Mouse (Mus musculus): Measurements from ENCODE around the gene Med12. TPM values are rescaled to one million over a fixed set of nuclear protein-coding genes. Genes with fewer than 3 reads are reported as not detected.
A peak's percentile ranks its signal among the peaks of the same experiment; 100 is the strongest.

Med12 gene
- total and polyA plus RNA-seq, 3 experiments = 20.2 to 76.3 (median 21.2) TPM

GRCm38 (mm10) chrX:101273410-101273809 is 420 bp upstream of the Med12 start:
- DNase-seq = no peak
- WGBS = 29% methylated on average over 6 of the region's 6 CpGs
- Histone ChIP-seq H3K79me2 (replicated peaks; ENCODE audit: control insufficient read depth, insufficient read depth, low read length) (no peaks in the 10 kb centered on the region), H3K9ac (ENCODE audit: low read depth, low read length) (no peak overlapping the region), H3K36me3 (ENCODE audit: control insufficient read depth, insufficient read depth, low read length) (no peaks in the 10 kb centered on the region), H3K4me1 (ENCODE audit: control insufficient read depth, insufficient read depth, low read length) (peaks cover 2% of the 10 kb centered on the region; the same call in 1 of the 2 replicates), H3K4me3 (peak overlapping the region; percentile 63), H3K27me3 (ENCODE audit: control insufficient read depth, insufficient read depth, low read length) (no peaks in the 10 kb centered on the region), H3K27ac (peak overlapping the region; percentile 51; the same call in 1 of the 2 replicates)
- intact Hi-C loops (cut with DNase I) = loop anchor here (2.0 to 5.0 kb wide), 4 partner anchors 19 to 141 kb away; partner anchors contain the start of genes Foxo4 and Snx12
- TF ChIP-seq POLR2A (IDR thresholded peaks at IDR 0.05; ENCODE audit: insufficient read depth, low read depth, low read length) = no peak
- no peak for TF ChIP-seq CTCF (IDR thresholded peaks at IDR 0.05)
- TF ChIP-seq EP300 (IDR thresholded peaks at IDR 0.05; ENCODE audit: insufficient read depth, low read depth, low read length) = no peak

GRCm38 (mm10) chrX:101282813-101283212 is 9.0 kb downstream of the Med12 start:
- intact Hi-C loops (cut with DNase I) = no loop called here
- H3K27ac ChIP-seq = no peak overlapping the region
- WGBS = 68% methylated on average over 6 of the region's 6 CpGs
- no peak overlapping the region for H3K9ac ChIP-seq (ENCODE audit: low read depth, low read length)
- H3K79me2 ChIP-seq (replicated peaks; ENCODE audit: control insufficient read depth, insufficient read depth, low read length) = no peaks in the 10 kb centered on the region
- TF ChIP-seq CTCF (IDR thresholded peaks at IDR 0.05) (no peak), POLR2A (IDR thresholded peaks at IDR 0.05; ENCODE audit: insufficient read depth, low read depth, low read length) (no peak)
- H3K27me3 ChIP-seq (ENCODE audit: control insufficient read depth, insufficient read depth, low read length) = no peaks in the 10 kb centered on the region
- no peaks in the 10 kb centered on the region for H3K36me3 ChIP-seq (ENCODE audit: control insufficient read depth, insufficient read depth, low read length)
- H3K4me1 ChIP-seq (ENCODE audit: control insufficient read depth, insufficient read depth, low read length) = no peaks in the 10 kb centered on the region
- no peak for DNase-seq
- no peak overlapping the region for H3K4me3 ChIP-seq

GRCm38 (mm10) chrX:101285534-101285933 is 11.7 kb downstream of the Med12 start:
- DNase-seq = peak; percentile 35 to 52
- Histone ChIP-seq H3K79me2 (replicated peaks; ENCODE audit: control insufficient read depth, insufficient read depth, low read length) (no peaks in the 10 kb centered on the region), H3K9ac (ENCODE audit: low read depth, low read length) (no peak overlapping the region), H3K27me3 (ENCODE audit: control insufficient read depth, insufficient read depth, low read length) (no peaks in the 10 kb centered on the region), H3K27ac (no peak overlapping the region), H3K36me3 (ENCODE audit: control insufficient read depth, insufficient read depth, low read length) (no peaks in the 10 kb centered on the region; the same call in 1 of the 2 replicates), H3K4me3 (no peak overlapping the region), H3K4me1 (ENCODE audit: control insufficient read depth, insufficient read depth, low read length) (no peaks in the 10 kb centered on the region)
- 25% methylated on average over 6 of the region's 6 CpGs for WGBS
- intact Hi-C loops (cut with DNase I) = loop anchor here (5.0 kb wide), 1 partner anchor 153 kb away; no protein-coding TSS in a partner anchor
- peak; percentile 75 for TF ChIP-seq CTCF (IDR thresholded peaks at IDR 0.05)
- no peak for TF ChIP-seq EP300 (IDR thresholded peaks at IDR 0.05; ENCODE audit: insufficient read depth, low read depth, low read length)
- no peak for TF ChIP-seq POLR2A (IDR thresholded peaks at IDR 0.05; ENCODE audit: insufficient read depth, low read depth, low read length)

GRCm38 (mm10) chrX:101285953-101286670 is 12.3 kb downstream of the Med12 start:
- H3K27me3 ChIP-seq (ENCODE audit: control insufficient read depth, insufficient read depth, low read length) = no peaks in the 10 kb centered on the region
- DNase-seq = no peak
- intact Hi-C loops (cut with DNase I) = loop anchor here (5.0 kb wide), 1 partner anchor 154 kb away; no protein-coding TSS in a partner anchor
- no peak overlapping the region for H3K27ac ChIP-seq
- H3K4me1 ChIP-seq (ENCODE audit: control insufficient read depth, insufficient read depth, low read length) = no peaks in the 10 kb centered on the region
- no peaks in the 10 kb centered on the region; the same call in 1 of the 2 replicates for H3K36me3 ChIP-seq (ENCODE audit: control insufficient read depth, insufficient read depth, low read length)
- no peak for TF ChIP-seq EP300 (IDR thresholded peaks at IDR 0.05; ENCODE audit: insufficient read depth, low read depth, low read length)
- TF ChIP-seq POLR2A (IDR thresholded peaks at IDR 0.05; ENCODE audit: insufficient read depth, low read depth, low read length) = no peak
- no peak for TF ChIP-seq CTCF (IDR thresholded peaks at IDR 0.05)
- H3K4me3 ChIP-seq = no peak overlapping the region
- 86% methylated on average over 14 of the region's 14 CpGs for WGBS
- H3K79me2 ChIP-seq (replicated peaks; ENCODE audit: control insufficient read depth, insufficient read depth, low read length) = no peaks in the 10 kb centered on the region
- no peak overlapping the region for H3K9ac ChIP-seq (ENCODE audit: low read depth, low read length)

- Histone ChIP-seq H3K9ac (ENCODE audit: low read depth, low read length) (no peak overlapping the region), H3K27me3 (ENCODE audit: control insufficient read depth, insufficient read depth, low read length) (no peaks in the 10 kb centered on the region), H3K79me2 (replicated peaks; ENCODE audit: control insufficient read depth, insufficient read depth, low read length) (no peaks in the 10 kb centered on the region), H3K4me1 (ENCODE audit: control insufficient read depth, insufficient read depth, low read length) (no peaks in the 10 kb centered on the region), H3K36me3 (ENCODE audit: control insufficient read depth, insufficient read depth, low read length) (no peaks in the 10 kb centered on the region; the same call in 1 of the 2 replicates), H3K27ac (no peak overlapping the region), H3K4me3 (no peak overlapping the region)
- TF ChIP-seq EP300 (IDR thresholded peaks at IDR 0.05; ENCODE audit: insufficient read depth, low read depth, low read length) (no peak), CTCF (IDR thresholded peaks at IDR 0.05) (no peak), POLR2A (IDR thresholded peaks at IDR 0.05; ENCODE audit: insufficient read depth, low read depth, low read length) (no peak)
- DNase-seq = no peak
- intact Hi-C loops (cut with DNase I) = loop anchor here (5.0 kb wide), 1 partner anchor 155 kb away; no protein-coding TSS in a partner anchor
- 71% methylated on average over 3 of the region's 3 CpGs for WGBS
Measured at GRCm38 (mm10) chrX:101287543-101287942, 13.7 kb downstream of the Med12 start.

- Histone ChIP-seq H3K27ac (no peak overlapping the region), H3K79me2 (replicated peaks; ENCODE audit: control insufficient read depth, insufficient read depth, low read length) (no peaks in the 10 kb centered on the region), H3K9ac (ENCODE audit: low read depth, low read length) (no peak overlapping the region), H3K27me3 (ENCODE audit: control insufficient read depth, insufficient read depth, low read length) (no peaks in the 10 kb centered on the region), H3K4me1 (ENCODE audit: control insufficient read depth, insufficient read depth, low read length) (no peaks in the 10 kb centered on the region), H3K36me3 (ENCODE audit: control insufficient read depth, insufficient read depth, low read length) (no peaks in the 10 kb centered on the region; the same call in 1 of the 2 replicates), H3K4me3 (no peak overlapping the region)
- TF ChIP-seq POLR2A (IDR thresholded peaks at IDR 0.05; ENCODE audit: insufficient read depth, low read depth, low read length) (no peak), EP300 (IDR thresholded peaks at IDR 0.05; ENCODE audit: insufficient read depth, low read depth, low read length) (no peak), CTCF (IDR thresholded peaks at IDR 0.05) (no peak)
- DNase-seq = no peak
- WGBS = 87% methylated on average over 6 of the region's 6 CpGs
- intact Hi-C loops (cut with DNase I) = loop anchor here (5.0 kb wide), 1 partner anchor 156 kb away; no protein-coding TSS in a partner anchor
Measured at GRCm38 (mm10) chrX:101288432-101288831, 14.6 kb downstream of the Med12 start.

All from heart, adult 2 months (tissue).